Mouse (Mus musculus): Measurements from ENCODE around the gene Kiss1. TPM values are rescaled to one million over a fixed set of nuclear protein-coding genes. Genes with fewer than 3 reads are reported as not detected.

Gene Kiss1
- total and polyA plus RNA-seq, 3 experiments, result not detected

DNA sequence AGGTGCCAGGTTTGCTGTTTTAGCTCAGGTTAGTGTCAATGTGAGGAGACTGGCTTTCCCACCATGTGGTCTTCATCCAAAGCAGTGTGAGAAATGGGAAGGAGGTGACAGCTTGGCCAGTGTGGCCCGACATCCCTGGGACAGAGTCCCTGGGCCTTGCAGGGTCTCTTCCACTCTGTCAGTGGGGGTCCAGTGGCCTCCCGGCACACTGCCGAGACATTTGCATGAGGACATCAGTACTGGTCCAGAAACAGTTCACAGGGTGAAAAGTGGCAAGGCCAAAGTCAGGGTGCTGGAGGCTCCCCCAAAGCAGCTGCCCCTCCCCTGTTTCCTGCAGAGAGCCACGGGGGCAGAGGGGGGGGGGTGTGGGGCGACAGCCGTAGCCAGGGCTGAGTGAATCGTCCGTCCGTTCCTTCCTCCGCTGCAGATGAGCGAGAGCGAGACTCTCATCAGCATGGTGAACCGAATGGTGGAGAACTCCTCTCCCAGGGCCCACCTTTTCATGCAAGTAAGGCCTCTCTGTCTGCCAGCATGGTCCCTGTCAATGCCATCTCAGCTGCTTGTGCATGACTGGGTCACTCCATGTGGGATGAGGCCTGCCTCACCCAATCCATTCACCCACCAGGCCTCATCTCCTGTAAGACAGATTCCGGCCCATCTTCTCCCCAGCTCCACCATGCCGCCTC lies 42.6 kb upstream of the Kiss1 start:
- no peak for DNase-seq (ENCODE audit: low read depth, low spot score)
- no peak overlapping the region for H3K27ac ChIP-seq (ENCODE audit: control insufficient read depth, low read depth, low read length)
- H3K4me3 ChIP-seq (ENCODE audit: control insufficient read depth in 1 of 2, insufficient read depth in 1 of 2, low read depth in 2 of 2, low read length in 2 of 2), result no peak overlapping the region
- H3K36me3 ChIP-seq (ENCODE audit: control insufficient read depth in 1 of 2, insufficient read depth in 2 of 2, low read length in 2 of 2), result no peaks in the 10 kb centered on the region; a peak in 1 of 4 replicates
- no peak overlapping the region for H3K9ac ChIP-seq (ENCODE audit: control insufficient read depth, low read depth, low read length, poor library complexity, severe bottlenecking)
- H3K9me3 ChIP-seq (replicated peaks; ENCODE audit: insufficient read depth, low read length), result no peaks in the 10 kb centered on the region
- TF ChIP-seq BHLHE40 (IDR thresholded peaks at IDR 0.05; ENCODE audit: borderline replicate concordance, low read depth, low read length) (no peak), CTCF (IDR thresholded peaks at IDR 0.05 in 2 of 3, conservative IDR thresholded peaks at IDR 0.05 in 1 of 3; ENCODE audit: control insufficient read depth in 1 of 3, insufficient read depth in 1 of 3, low read depth in 2 of 3, low read length in 3 of 3, poor library complexity in 1 of 3, severe bottlenecking in 1 of 3) (no peak), E2F4 (IDR thresholded peaks at IDR 0.05; ENCODE audit: borderline replicate concordance, low read depth, low read length) (no peak), TBP (IDR thresholded peaks at IDR 0.05; ENCODE audit: low read depth, low read length) (no peak), MAZ (IDR thresholded peaks at IDR 0.05; ENCODE audit: low read depth, low read length) (no peak), GABPA (IDR thresholded peaks at IDR 0.05; ENCODE audit: low read depth, low read length) (no peak), JUND (IDR thresholded peaks at IDR 0.05; ENCODE audit: low read depth, low read length) (no peak), ZNF384 (IDR thresholded peaks at IDR 0.05; ENCODE audit: low read depth, low read length) (no peak)
- H3K79me2 ChIP-seq (ENCODE audit: control insufficient read depth, insufficient read depth, low read length, poor library complexity), result no peaks in the 10 kb centered on the region
- H3K4me1 ChIP-seq (ENCODE audit: control insufficient read depth in 1 of 2, insufficient read depth in 2 of 2, low read length in 2 of 2), result no peaks in the 10 kb centered on the region
- no peaks in the 10 kb centered on the region for H3K27me3 ChIP-seq (ENCODE audit: control insufficient read depth in 1 of 2, insufficient read depth in 2 of 2, low read length in 2 of 2)

DNA sequence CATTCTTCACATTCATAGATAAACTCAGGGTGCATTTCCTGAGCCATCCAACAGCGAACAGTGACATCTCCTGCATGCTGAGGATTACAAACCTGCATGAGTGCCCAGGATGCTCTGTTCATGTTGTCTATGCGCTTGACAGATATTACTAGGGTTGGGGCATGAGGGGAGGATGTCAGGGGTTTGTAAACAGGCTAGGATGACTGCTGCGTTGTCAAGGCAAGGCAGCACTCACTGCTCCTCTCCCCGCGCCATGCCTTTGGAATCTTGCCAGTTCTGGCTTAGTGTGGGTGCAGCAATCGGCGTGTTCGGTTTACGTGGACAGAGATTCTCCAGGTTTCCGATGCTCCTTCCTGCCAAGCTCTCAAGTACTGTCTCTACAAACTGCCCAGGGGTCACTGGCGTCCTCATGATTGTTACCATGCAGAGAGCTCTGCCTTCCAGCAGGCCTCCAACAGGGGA lies 42.0 kb upstream of the Kiss1 start:
- H3K27me3 ChIP-seq (ENCODE audit: control insufficient read depth in 1 of 2, insufficient read depth in 2 of 2, low read length in 2 of 2), result no peaks in the 10 kb centered on the region
- H3K79me2 ChIP-seq (ENCODE audit: control insufficient read depth, insufficient read depth, low read length, poor library complexity), result no peaks in the 10 kb centered on the region
- no peaks in the 10 kb centered on the region for H3K4me1 ChIP-seq (ENCODE audit: control insufficient read depth in 1 of 2, insufficient read depth in 2 of 2, low read length in 2 of 2)
- H3K4me3 ChIP-seq (ENCODE audit: control insufficient read depth in 1 of 2, insufficient read depth in 1 of 2, low read depth in 2 of 2, low read length in 2 of 2), result no peak overlapping the region
- no peaks in the 10 kb centered on the region; a peak in 1 of 4 replicates for H3K36me3 ChIP-seq (ENCODE audit: control insufficient read depth in 1 of 2, insufficient read depth in 2 of 2, low read length in 2 of 2)
- TF ChIP-seq RCOR1 (IDR thresholded peaks at IDR 0.05; ENCODE audit: low read depth, low read length) (no peak), RAD21 (IDR thresholded peaks at IDR 0.05; ENCODE audit: low read depth, low read length) (no peak), SIN3A (IDR thresholded peaks at IDR 0.05; ENCODE audit: low read length) (no peak), POLR2A (IDR thresholded peaks at IDR 0.05; ENCODE audit: control insufficient read depth in 1 of 2, insufficient read depth in 1 of 2, low read depth in 1 of 2, low read length in 2 of 2, poor library complexity in 1 of 2) (no peak), ETS1 (IDR thresholded peaks at IDR 0.05; ENCODE audit: low read depth, low read length) (no peak), TCF12 (IDR thresholded peaks at IDR 0.05; ENCODE audit: low read depth, low read length) (no peak), MYC (IDR thresholded peaks at IDR 0.05; ENCODE audit: low read depth, low read length) (no peak), GABPA (IDR thresholded peaks at IDR 0.05; ENCODE audit: low read depth, low read length) (no peak), NRF1 (IDR thresholded peaks at IDR 0.05; ENCODE audit: insufficient read depth, low read depth, low read length, poor library complexity, severe bottlenecking) (no peak), MYB (IDR thresholded peaks at IDR 0.05; ENCODE audit: low read depth, low read length) (no peak), ZMIZ1 (IDR thresholded peaks at IDR 0.05; ENCODE audit: low read depth, low read length) (no peak), ZKSCAN1 (IDR thresholded peaks at IDR 0.05; ENCODE audit: low read depth, low read length) (no peak), POLR2AphosphoS5 (IDR thresholded peaks at IDR 0.05; ENCODE audit: borderline replicate concordance, low read depth, low read length) (no peak), E2F4 (IDR thresholded peaks at IDR 0.05; ENCODE audit: borderline replicate concordance, low read depth, low read length) (no peak), CTCF (IDR thresholded peaks at IDR 0.05 in 2 of 3, conservative IDR thresholded peaks at IDR 0.05 in 1 of 3; ENCODE audit: control insufficient read depth in 1 of 3, insufficient read depth in 1 of 3, low read depth in 2 of 3, low read length in 3 of 3, poor library complexity in 1 of 3, severe bottlenecking in 1 of 3) (no peak), MAZ (IDR thresholded peaks at IDR 0.05; ENCODE audit: low read depth, low read length) (no peak), EP300 (IDR thresholded peaks at IDR 0.05; ENCODE audit: low read depth in 1 of 2, low read length in 2 of 2) (no peak), ELF1 (IDR thresholded peaks at IDR 0.05; ENCODE audit: low read depth, low read length) (no peak), TAL1 (IDR thresholded peaks at IDR 0.05; ENCODE audit: low read length) (no peak), USF2 (IDR thresholded peaks at IDR 0.05; ENCODE audit: borderline replicate concordance in 1 of 2, insufficient read depth in 1 of 2, low read depth in 1 of 2, low read length in 2 of 2) (no peak)
- no peak for DNase-seq (ENCODE audit: low read depth, low spot score)
- H3K27ac ChIP-seq (ENCODE audit: control insufficient read depth, low read depth, low read length), result no peak overlapping the region
- no peaks in the 10 kb centered on the region for H3K9me3 ChIP-seq (replicated peaks; ENCODE audit: insufficient read depth, low read length)
- H3K9ac ChIP-seq (ENCODE audit: control insufficient read depth, low read depth, low read length, poor library complexity, severe bottlenecking), result no peak overlapping the region
